Mouse (Mus musculus) midbrain, embryonic 12.5 days (tissue): ENCODE measurements around the gene Plekha6. TPM values are rescaled to one million over a fixed set of nuclear protein-coding genes. Genes with fewer than 3 reads are reported as not detected.
A peak's percentile ranks its signal among the peaks of the same experiment; 100 is the strongest.

Experiments
- ATAC-seq: fragments of 200-750 bp; cut with Nextera tagmentation; 2 replicates; pipeline ENCODE4 v1.8.0; 2017; ENCODE audit warnings: low read depth, moderate TSS enrichment, moderate library complexity; ENCODE audit not compliant: low FRiP score
- H3K27ac ChIP-seq: fragments of 300-500 bp; sonication (generic); replicated peaks from 2 replicates; pipeline ENCODE4 v1.5.1; 2016; ENCODE audit warnings: mild to moderate bottlenecking
- H3K27me3 ChIP-seq: fragments of 300-500 bp; sonication (generic); 2 replicates; pipeline ENCODE4 v1.6.1; 2016; ENCODE audit warnings: mild to moderate bottlenecking
- H3K36me3 ChIP-seq: fragments of 300-500 bp; sonication (generic); 2 replicates; pipeline ENCODE4 v1.6.1; 2016
- H3K4me1 ChIP-seq: fragments of 300-500 bp; sonication (generic); 2 replicates; pipeline ENCODE4 v1.6.1; 2016
- H3K4me2 ChIP-seq: fragments of 300-500 bp; sonication (generic); replicated peaks from 2 replicates; pipeline ENCODE4 v1.6.1; 2016; ENCODE audit warnings: mild to moderate bottlenecking, moderate library complexity
- H3K4me3 ChIP-seq: fragments of 300-500 bp; sonication (generic); 2 replicates; pipeline ENCODE4 v1.5.1; 2016; ENCODE audit warnings: mild to moderate bottlenecking
- H3K9ac ChIP-seq: fragments of 300-500 bp; sonication (generic); replicated peaks from 2 replicates; pipeline ENCODE4 v1.6.1; 2016; ENCODE audit warnings: mild to moderate bottlenecking, moderate library complexity
- H3K9me3 ChIP-seq: fragments of 300-500 bp; sonication (generic); 2 replicates; pipeline ENCODE4 v1.6.1; 2016; ENCODE audit warnings: mild to moderate bottlenecking
- WGBS: fragments of 180-500 bp; shearing (Covaris S2); methylation state at CpG from one replicate; pipeline ENCODE4 v1.1.7; 2016; 5-methylcytosine and 5-hydroxymethylcytosine counted together
- polyA plus RNA-seq: library from polyadenylated mRNA; unstranded; fragments of >200 nt; fragmentation: Nextera tagmentation; extraction: Ambion mirVana; gene quantifications from 2 replicates; pipeline ENCODE4 v1.2.1, GENCODE M21; 2016

The Plekha6 gene
- polyA plus RNA-seq, 1 experiment from 2014 or later: 27.7 TPM

DNA sequence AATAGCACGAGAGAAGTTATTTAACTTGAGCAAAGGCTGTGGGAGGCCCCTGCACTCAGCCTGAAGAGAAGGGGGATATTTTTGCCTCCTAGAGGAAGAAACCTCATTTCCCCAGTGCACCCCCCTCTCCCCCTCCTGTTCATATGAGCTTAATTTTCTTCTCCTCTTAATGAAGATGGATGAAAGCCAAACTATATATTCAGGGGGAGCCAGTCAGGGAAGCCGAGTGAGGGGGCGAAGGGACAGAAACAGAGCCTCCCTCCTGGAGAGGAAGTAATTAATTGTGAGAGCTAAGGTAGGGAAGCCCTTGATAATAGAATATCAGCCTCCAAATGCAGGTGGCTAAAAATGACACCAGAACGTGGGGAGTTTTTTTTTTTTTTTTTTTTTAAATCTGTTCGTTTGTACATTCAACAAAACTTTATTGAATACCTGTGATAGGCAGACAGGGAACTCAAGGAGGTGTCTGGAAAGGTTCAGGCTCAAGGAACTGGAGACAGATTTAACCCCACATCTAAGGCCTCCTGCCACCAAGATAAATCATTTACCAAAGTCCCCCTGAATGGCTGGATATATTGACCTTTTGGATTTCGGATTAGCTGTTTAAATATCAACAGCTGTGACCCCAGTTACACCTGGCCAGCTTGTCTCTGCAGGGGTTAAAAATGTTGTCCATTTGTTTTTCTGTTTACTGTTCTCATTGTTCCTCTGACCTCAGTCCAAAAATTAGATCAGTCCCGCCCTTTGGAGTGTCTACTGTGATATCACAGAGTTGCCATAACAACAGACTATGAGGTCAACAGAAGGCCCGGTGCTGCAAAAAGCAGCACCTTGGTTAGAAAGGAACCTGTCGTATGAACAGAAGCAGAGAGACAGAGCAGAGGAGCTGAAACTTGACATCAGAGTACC is 91.1 kb downstream of the Plekha6 start:
- Histone ChIP-seq H3K36me3 (peaks cover 16% of the 10 kb centered on the region), H3K27ac (peak overlapping the region; percentile 49; the same call in 1 of the 2 replicates), H3K4me3 (no peak overlapping the region), H3K9ac (no peak overlapping the region), H3K4me2 (no peak overlapping the region), H3K9me3 (no peaks in the 10 kb centered on the region), H3K27me3 (no peaks in the 10 kb centered on the region), H3K4me1 (peaks cover 65% of the 10 kb centered on the region)
- no peak for ATAC-seq
- WGBS: 54% methylated on average over 9 of the region's 9 CpGs

DNA sequence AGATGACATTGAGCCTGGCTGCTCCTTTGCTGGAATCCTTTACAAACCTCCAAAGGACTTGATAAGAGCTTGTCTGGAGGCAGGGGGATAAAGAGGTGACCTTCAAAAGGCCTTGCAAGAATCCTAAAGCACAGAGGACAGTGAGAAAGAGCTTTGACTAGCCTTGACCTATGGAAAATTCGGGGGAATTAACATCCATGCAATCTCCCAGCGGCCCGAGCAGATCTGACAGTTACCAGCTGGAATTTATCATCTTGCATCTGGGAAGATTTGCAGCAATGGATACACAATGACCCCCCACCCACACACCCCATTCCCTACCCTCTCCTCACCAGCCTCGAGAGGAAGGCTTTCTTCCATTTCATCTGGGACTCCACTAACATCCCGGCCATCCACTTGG is 91.8 kb downstream of the Plekha6 start:
- Histone ChIP-seq H3K4me1 (peaks cover 60% of the 10 kb centered on the region), H3K9me3 (no peaks in the 10 kb centered on the region), H3K27me3 (no peaks in the 10 kb centered on the region), H3K4me3 (no peak overlapping the region), H3K36me3 (peaks cover 23% of the 10 kb centered on the region), H3K9ac (no peak overlapping the region), H3K4me2 (no peak overlapping the region), H3K27ac (peak overlapping the region; percentile 49; the same call in 1 of the 2 replicates)
- WGBS: 48% methylated on average over 5 of the region's 5 CpGs
- ATAC-seq: no peak

DNA sequence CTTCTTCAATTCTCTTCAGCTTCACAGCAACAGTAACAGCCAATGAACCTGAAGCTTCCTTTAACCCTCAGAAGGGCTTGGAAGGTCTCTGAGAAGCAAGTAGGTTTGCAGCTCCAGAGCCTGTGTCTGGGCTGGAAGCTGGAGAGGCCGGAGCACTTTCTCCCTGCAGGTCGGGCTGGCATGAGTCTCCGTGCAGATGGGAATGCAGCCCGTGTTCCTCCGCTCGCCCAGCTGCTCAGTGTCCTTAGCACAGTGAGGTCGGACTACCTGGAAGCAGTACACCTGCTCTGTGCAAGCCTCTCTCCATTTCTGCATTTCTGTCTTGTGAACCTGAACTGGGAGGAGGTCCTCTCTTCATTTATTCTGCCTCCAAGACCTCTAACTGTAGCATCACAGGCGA is 92.3 kb downstream of the Plekha6 start:
- H3K36me3 ChIP-seq: peaks cover 27% of the 10 kb centered on the region
- no peak overlapping the region for H3K9ac ChIP-seq
- H3K27me3 ChIP-seq: no peaks in the 10 kb centered on the region
- 0 out of 2 replicates have a peak overlapping the region, but pooled peaks have one; percentile 49 for H3K27ac ChIP-seq
- WGBS: 83% methylated on average over 8 of the region's 8 CpGs
- no peaks in the 10 kb centered on the region for H3K9me3 ChIP-seq
- no peak overlapping the region for H3K4me3 ChIP-seq
- H3K4me1 ChIP-seq: peaks cover 55% of the 10 kb centered on the region
- H3K4me2 ChIP-seq: no peak overlapping the region
- ATAC-seq: no peak

DNA sequence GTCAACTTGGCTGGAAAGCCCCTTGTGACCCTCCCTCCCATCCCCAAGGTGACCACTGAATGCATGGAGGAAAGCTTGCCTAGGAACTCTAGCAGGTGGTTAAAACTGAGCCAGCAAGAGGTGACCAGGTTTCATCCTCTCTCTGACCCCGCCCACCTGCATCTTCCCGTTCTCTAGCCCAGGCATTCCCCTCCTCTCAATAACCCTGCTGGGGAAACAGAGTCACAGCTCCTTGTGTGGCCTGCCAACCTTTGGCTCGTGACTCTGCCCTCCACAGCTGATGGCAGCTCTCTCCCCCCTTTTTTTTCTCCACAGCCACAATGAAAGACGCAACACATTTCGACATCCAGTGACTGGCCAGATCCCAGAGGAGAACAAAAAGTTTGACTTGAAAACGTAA is 94.7 kb downstream of the Plekha6 start:
- WGBS: 78% methylated on average over 6 of the region's 6 CpGs
- peaks cover 50% of the 10 kb centered on the region for H3K36me3 ChIP-seq
- H3K27ac ChIP-seq: no peak overlapping the region
- no peak overlapping the region for H3K4me3 ChIP-seq
- H3K9ac ChIP-seq: no peak overlapping the region
- H3K4me2 ChIP-seq: no peak overlapping the region
- ATAC-seq: no peak
- H3K9me3 ChIP-seq: no peaks in the 10 kb centered on the region
- H3K27me3 ChIP-seq: no peaks in the 10 kb centered on the region
- peaks cover 32% of the 10 kb centered on the region for H3K4me1 ChIP-seq

DNA sequence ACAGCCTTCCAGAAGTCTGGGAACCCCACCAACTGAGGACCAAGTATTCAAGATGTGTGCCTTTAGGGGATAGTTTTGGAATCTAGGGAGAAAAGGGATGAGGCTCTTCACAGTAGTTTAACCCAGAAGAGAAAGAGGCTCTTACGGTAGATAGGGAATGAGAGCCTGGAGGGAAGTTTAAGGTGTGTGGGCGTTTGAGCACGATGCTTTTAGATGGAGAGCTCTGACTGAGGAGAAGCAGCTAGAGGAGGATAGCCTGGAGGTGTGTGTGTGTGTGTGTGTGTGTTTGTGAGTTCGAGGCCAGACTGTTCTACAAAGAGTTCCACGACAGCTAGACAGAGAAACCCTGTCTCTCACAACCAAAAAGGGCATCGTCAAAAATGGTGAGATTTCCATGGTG is 98.6 kb downstream of the Plekha6 start:
- Histone ChIP-seq H3K4me3 (no peak overlapping the region), H3K27me3 (no peaks in the 10 kb centered on the region), H3K36me3 (peaks cover 79% of the 10 kb centered on the region), H3K4me1 (peaks cover 18% of the 10 kb centered on the region), H3K27ac (no peak overlapping the region), H3K9ac (no peak overlapping the region), H3K9me3 (no peaks in the 10 kb centered on the region), H3K4me2 (no peak overlapping the region)
- WGBS: 90% methylated on average over 6 of the region's 6 CpGs
- ATAC-seq: no peak

DNA sequence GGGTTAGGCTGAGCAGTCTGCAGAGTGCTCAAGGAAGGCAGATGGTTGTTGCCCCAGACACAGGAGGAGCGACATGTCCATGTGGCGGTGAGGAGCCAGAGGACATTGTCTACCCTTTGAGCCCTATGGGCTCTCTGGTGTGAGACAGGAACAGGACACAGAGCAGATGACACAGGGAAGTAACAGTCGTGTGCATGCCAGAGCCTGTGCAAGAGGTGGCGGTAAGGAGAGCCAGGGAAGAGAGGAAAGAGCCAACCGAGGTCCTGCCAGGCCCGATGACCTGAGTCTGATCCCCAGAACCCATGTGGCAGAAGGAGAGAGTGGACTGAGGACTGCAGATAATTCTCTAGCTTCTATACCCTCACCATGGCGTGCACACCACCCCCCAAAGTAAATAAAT is 99.1 kb downstream of the Plekha6 start:
- H3K4me3 ChIP-seq: no peak overlapping the region
- peaks cover 79% of the 10 kb centered on the region for H3K36me3 ChIP-seq
- H3K9ac ChIP-seq: no peak overlapping the region
- 87% methylated on average over 7 of the region's 7 CpGs for WGBS
- no peak for ATAC-seq
- peaks cover 21% of the 10 kb centered on the region for H3K4me1 ChIP-seq
- no peaks in the 10 kb centered on the region for H3K27me3 ChIP-seq
- no peak overlapping the region for H3K4me2 ChIP-seq
- no peaks in the 10 kb centered on the region for H3K9me3 ChIP-seq
- H3K27ac ChIP-seq: no peak overlapping the region

DNA sequence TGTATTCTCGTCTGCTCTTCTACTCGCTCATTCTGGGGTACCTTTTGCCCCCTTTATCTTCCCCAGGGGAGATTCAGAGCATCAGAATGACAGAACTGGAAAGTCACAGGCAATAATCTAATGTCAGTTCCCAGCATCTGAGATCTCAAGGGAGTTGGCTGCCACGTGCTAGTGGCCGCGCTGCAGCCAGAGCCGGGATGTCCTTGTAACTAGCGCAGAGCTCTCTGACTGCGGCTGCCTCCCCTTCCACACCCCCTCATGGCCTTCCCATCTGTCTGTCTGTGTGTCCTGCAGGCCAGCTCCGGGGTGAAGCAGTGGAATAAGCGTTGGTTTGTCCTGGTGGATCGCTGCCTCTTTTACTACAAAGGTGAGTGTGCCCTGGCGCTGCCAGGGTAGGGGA is 100.4 kb downstream of the Plekha6 start:
- Histone ChIP-seq H3K27me3 (no peaks in the 10 kb centered on the region), H3K36me3 (peaks cover 71% of the 10 kb centered on the region), H3K4me1 (peaks cover 25% of the 10 kb centered on the region), H3K4me2 (no peak overlapping the region), H3K4me3 (no peak overlapping the region), H3K9me3 (no peaks in the 10 kb centered on the region), H3K9ac (peak overlapping the region; percentile 12; the same call in 1 of the 2 replicates), H3K27ac (0 out of 2 replicates have a peak overlapping the region, but pooled peaks have one; percentile 27)
- no peak for ATAC-seq
- 67% methylated on average over 12 of the region's 12 CpGs for WGBS

DNA sequence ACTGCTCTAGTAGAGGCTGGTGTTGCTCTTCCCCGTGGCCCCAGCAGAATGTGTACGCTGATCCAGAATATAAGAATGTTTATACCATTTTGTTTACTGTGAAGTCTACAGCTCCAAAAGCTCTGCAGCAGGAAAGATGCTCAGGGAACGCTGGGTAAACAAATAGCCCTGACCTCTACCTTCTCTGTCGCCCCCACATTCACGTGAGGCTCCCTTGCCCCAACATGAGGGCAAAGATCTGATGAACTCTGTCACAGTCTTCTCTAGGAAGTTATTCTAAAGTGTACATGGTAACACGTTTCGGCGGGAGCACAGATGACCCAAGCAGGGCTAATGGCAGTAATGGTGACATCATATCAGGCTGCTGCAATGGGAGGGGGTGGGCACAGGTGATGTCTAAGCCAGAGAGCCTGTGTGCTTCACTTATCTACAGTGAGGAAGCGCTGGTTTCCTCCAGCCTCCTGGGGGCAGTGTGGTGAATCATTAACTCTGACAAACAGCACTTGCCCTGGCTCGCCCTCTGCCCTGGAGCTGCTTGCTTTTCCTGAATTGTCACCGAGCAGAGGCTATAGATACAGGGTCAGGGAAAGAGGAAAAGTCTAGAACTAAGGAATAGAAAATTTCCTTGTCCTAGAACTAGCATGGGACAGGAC is 101.2 kb downstream of the Plekha6 start:
- Histone ChIP-seq H3K27ac (no peak overlapping the region), H3K27me3 (no peaks in the 10 kb centered on the region), H3K9me3 (no peaks in the 10 kb centered on the region), H3K9ac (no peak overlapping the region), H3K4me3 (no peak overlapping the region), H3K4me2 (no peak overlapping the region), H3K36me3 (peaks cover 73% of the 10 kb centered on the region), H3K4me1 (peaks cover 25% of the 10 kb centered on the region)
- no peak for ATAC-seq
- 72% methylated on average over 11 of the region's 11 CpGs for WGBS

DNA sequence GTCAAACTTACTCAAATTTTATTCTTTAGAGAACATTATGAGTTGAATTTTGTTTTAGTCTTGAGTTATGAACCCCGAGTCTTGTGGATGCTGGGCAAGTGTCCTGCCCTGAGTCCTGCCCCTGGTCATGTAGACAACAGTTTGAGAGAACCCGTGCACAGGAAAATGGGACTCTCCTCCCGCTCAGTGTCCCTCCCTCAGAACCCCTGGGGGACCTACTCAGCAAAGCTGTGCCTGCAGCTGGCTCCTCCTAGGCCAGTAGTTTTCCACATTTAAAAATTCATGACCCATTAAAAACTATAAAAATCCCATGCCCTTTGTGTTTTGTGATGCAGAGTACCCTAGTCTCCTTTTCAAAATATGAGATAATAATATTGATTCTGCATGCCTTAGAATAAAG is 103.1 kb downstream of the Plekha6 start:
- no peak for ATAC-seq
- WGBS: 52% methylated on average over 3 of the region's 3 CpGs
- Histone ChIP-seq H3K9ac (no peak overlapping the region), H3K27ac (peak overlapping the region; percentile 77), H3K27me3 (no peaks in the 10 kb centered on the region), H3K4me3 (no peak overlapping the region), H3K4me2 (no peak overlapping the region), H3K4me1 (peaks cover 25% of the 10 kb centered on the region), H3K36me3 (peaks cover 73% of the 10 kb centered on the region), H3K9me3 (no peaks in the 10 kb centered on the region)

DNA sequence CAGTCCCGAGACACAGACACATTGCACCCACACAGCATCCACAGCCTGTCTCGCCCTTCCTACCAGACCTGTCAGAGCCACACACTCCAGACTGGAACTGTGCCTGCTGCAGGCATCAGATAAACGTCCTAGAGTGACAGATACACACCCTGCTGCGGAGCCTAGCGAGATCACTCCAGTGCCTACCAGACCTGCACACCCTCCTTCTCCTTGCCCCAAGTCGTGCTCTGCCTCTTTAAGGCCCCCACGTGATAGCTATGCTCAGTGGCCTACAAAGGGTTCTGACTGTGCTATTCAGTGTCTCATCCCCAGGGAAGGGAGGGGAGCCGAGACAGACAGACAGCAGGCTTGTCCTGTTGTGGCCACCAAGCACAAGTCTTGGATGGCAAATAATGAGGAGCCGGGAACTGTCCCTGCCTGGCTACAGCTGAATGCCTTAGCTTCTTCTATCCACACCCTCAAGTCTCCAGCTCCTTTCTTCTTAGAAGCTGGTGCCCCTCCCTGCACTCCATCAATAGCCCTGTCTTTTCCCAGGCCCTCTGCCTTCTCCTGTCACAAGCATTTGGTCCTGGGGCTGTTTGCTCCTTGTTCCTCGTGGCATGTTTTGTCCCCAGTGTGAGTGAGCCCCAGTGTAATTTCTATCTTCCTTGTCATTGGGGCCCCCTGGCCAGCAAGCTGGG is 103.9 kb downstream of the Plekha6 start:
- peak overlapping the region; percentile 3 for H3K4me2 ChIP-seq

DNA sequence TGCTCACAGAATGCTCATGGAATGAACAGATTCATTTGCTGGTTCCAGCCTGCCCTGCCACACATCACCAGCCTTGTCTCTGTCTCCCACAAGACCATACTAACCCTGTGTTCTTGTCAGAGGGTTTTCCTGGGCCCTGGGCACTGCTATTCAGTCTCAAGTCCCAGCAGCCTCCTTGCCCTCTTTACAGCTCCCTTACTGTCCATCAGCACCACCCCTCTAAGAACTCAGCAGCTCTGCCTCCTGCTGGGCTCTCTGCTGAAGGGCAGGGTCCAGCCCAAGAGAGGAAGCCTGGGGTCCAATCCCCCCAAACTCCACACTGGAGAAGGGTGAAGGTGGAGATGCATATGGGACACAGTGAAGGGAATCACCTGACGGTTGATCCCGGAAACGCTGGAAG is 104.5 kb downstream of the Plekha6 start:
- H3K27ac ChIP-seq: peak overlapping the region; percentile 77
- WGBS: 65% methylated on average over 3 of the region's 3 CpGs
- H3K4me2 ChIP-seq: no peak overlapping the region
- H3K4me3 ChIP-seq: no peak overlapping the region
- H3K4me1 ChIP-seq: peaks cover 25% of the 10 kb centered on the region
- no peaks in the 10 kb centered on the region for H3K27me3 ChIP-seq
- H3K9me3 ChIP-seq: no peaks in the 10 kb centered on the region
- ATAC-seq: peak; percentile 47
- H3K36me3 ChIP-seq: peaks cover 72% of the 10 kb centered on the region
- H3K9ac ChIP-seq: peak overlapping the region; percentile 11

More for the DNA sequence above, 103.9 kb downstream of the Plekha6 start:
- peak; percentile 84 for ATAC-seq
- Histone ChIP-seq H3K4me3 (no peak overlapping the region), H3K4me1 (peaks cover 25% of the 10 kb centered on the region), H3K27me3 (no peaks in the 10 kb centered on the region), H3K9ac (peak overlapping the region; percentile 11), H3K36me3 (peaks cover 73% of the 10 kb centered on the region), H3K27ac (peak overlapping the region; percentile 77), H3K9me3 (no peaks in the 10 kb centered on the region)
- 15% methylated on average over 10 of the region's 10 CpGs for WGBS

DNA sequence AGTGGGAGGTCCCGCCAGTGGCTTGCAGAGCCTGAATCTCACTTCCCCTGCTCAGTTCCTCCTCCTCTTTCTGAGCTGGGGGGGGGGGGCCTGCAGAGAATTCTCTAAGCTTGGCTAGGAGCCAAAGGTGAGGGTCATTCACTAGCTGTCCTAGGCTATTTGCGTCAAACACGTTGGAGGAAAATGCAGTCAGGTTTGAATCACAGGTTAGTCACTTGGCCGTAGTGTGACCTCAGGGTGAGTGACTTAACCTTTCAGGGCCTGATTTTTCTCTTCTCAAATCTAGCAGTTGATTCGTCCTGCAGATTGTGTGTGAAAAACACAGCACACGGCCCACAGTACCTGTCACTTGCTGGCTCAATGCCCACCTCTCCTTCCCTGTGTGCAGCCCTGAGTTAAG is 106.3 kb downstream of the Plekha6 start:
- Histone ChIP-seq H3K4me3 (no peak overlapping the region), H3K36me3 (peaks cover 73% of the 10 kb centered on the region), H3K4me2 (no peak overlapping the region), H3K27ac (no peak overlapping the region), H3K27me3 (no peaks in the 10 kb centered on the region), H3K4me1 (peaks cover 25% of the 10 kb centered on the region), H3K9ac (no peak overlapping the region), H3K9me3 (no peaks in the 10 kb centered on the region)
- no peak for ATAC-seq
- 66% methylated on average over 6 of the region's 6 CpGs for WGBS
